Mouse (Mus musculus) adrenal gland, postnatal 25 days (tissue): Measurements from ENCODE around the gene Mob4. TPM values are rescaled to one million over a fixed set of nuclear protein-coding genes. Genes with fewer than 3 reads are reported as not detected.

ENCODE experiments used
- DNase-seq: peaks from one replicate; pipeline ENCODE4 v3.0.0; 2021; ENCODE audit warnings: mixed read lengths
- total RNA-seq: library from RNA; stranded (reverse); gene quantifications from 2 replicates; pipeline ENCODE4 v1.2.3, GENCODE M21; 2021

The Mob4 gene
- total RNA-seq, 1 experiment from 2014 or later: 227 TPM

- no peak for DNase-seq
Observed at GRCm38 (mm10) chr1:55131424-55132014, 488 bp downstream of the Mob4 start.

- DNase-seq: no peak
Observed at GRCm38 (mm10) chr1:55132308-55132707, 1.3 kb downstream of the Mob4 start.

GRCm38 (mm10) chr1:55133173-55133572, 2.1 kb downstream of the Mob4 start:
- DNase-seq: no peak

GRCm38 (mm10) chr1:55134301-55134700, 3.3 kb downstream of the Mob4 start:
- no peak for DNase-seq

GRCm38 (mm10) chr1:55135846-55136245, 4.8 kb downstream of the Mob4 start:
- no peak for DNase-seq

- no peak for DNase-seq
Observed at GRCm38 (mm10) chr1:55144338-55144737, 13.3 kb downstream of the Mob4 start.

- DNase-seq: no peak
Observed at GRCm38 (mm10) chr1:55145556-55145955, 14.5 kb downstream of the Mob4 start.

GRCm38 (mm10) chr1:55157329-55157728, 26.3 kb downstream of the Mob4 start:
- DNase-seq: no peak

GRCm38 (mm10) chr1:55158211-55158610, 27.2 kb downstream of the Mob4 start:
- no peak for DNase-seq

GRCm38 (mm10) chr1:55158821-55159220, 27.8 kb downstream of the Mob4 start:
- DNase-seq: no peak

- DNase-seq: no peak
Observed at GRCm38 (mm10) chr1:55160218-55160617, 29.2 kb downstream of the Mob4 start.

- peak; percentile 72 for DNase-seq
Observed at GRCm38 (mm10) chr1:55160831-55161638, 30.0 kb downstream of the Mob4 start.

GRCm38 (mm10) chr1:55161895-55162294, 30.9 kb downstream of the Mob4 start:
- peak; percentile 59 for DNase-seq

GRCm38 (mm10) chr1:55162781-55163180, 31.8 kb downstream of the Mob4 start:
- no peak for DNase-seq

GRCm38 (mm10) chr1:55164005-55164404, 33.0 kb downstream of the Mob4 start:
- peak; percentile 59 for DNase-seq

- no peak for DNase-seq
Observed at GRCm38 (mm10) chr1:55167560-55167959, 36.5 kb downstream of the Mob4 start.

GRCm38 (mm10) chr1:55168591-55168990, 37.6 kb downstream of the Mob4 start:
- DNase-seq: no peak

GRCm38 (mm10) chr1:55171361-55172325, 40.6 kb downstream of the Mob4 start:
- no peak for DNase-seq

- peak; percentile 33 for DNase-seq
Observed at GRCm38 (mm10) chr1:55173720-55174557, 42.9 kb downstream of the Mob4 start.

- no peak for DNase-seq
Observed at GRCm38 (mm10) chr1:55174558-55175034, 43.6 kb downstream of the Mob4 start.

- DNase-seq: no peak
Observed at GRCm38 (mm10) chr1:55179917-55180566, 49.0 kb downstream of the Mob4 start.
